ENCODE assay signal across 17 mouse cellular contexts in genomic region chr6:104879711-104880110, GRCm38 (mm10).
"Had no signal": no experiment of that assay in that cellular context is flagged by ENCODE, and none has a peak within 500 bp of the region (broad histone marks: within the 10 kb centered on the region; RNA-seq: fewer than 3 reads in every experiment).

No protein-coding gene starts in this region.

- ATAC-seq: midbrain, embryonic 15.5 days had no signal

- H3K27ac ChIP-seq: left cerebral cortex, adult 2 months; liver, embryonic 13.5 days; midbrain, embryonic 12.5 days; midbrain, embryonic 15.5 days; neural tube, embryonic 13.5 days; stomach, embryonic 15.5 days had no signal

- H3K4me1 ChIP-seq: liver, embryonic 13.5 days; midbrain, embryonic 12.5 days; midbrain, embryonic 15.5 days; neural tube, embryonic 13.5 days; stomach, embryonic 15.5 days had no signal

- H3K36me3 ChIP-seq: liver, embryonic 13.5 days; midbrain, embryonic 12.5 days; midbrain, embryonic 15.5 days; neural tube, embryonic 13.5 days; stomach, embryonic 15.5 days had no signal

- H3K9ac ChIP-seq: liver, embryonic 13.5 days; midbrain, embryonic 12.5 days; midbrain, embryonic 15.5 days; neural tube, embryonic 13.5 days; stomach, embryonic 15.5 days had no signal

- H3K9me3 ChIP-seq: liver, embryonic 13.5 days; midbrain, embryonic 12.5 days; midbrain, embryonic 15.5 days; neural tube, embryonic 13.5 days; stomach, embryonic 15.5 days had no signal

- DNase-seq: kidney, postnatal 10 days; kidney, postnatal 36 days; layer of hippocampus, postnatal 36 days; liver, embryonic 13.5 days; lung, adult 2 months; lung, postnatal 14 days; lung, postnatal 4 days; retina, postnatal 1 day; right cerebral cortex, postnatal 25 days; spleen, adult 18-20 months; thymus, postnatal 25 days had no signal

- H3K4me3 ChIP-seq: left cerebral cortex, adult 2 months; liver, embryonic 13.5 days; midbrain, embryonic 12.5 days; midbrain, embryonic 15.5 days; myocyte; neural tube, embryonic 13.5 days; stomach, embryonic 15.5 days had no signal

- H3K4me2 ChIP-seq: liver, embryonic 13.5 days; midbrain, embryonic 12.5 days; midbrain, embryonic 15.5 days; neural tube, embryonic 13.5 days; stomach, embryonic 15.5 days had no signal

- H3K27me3 ChIP-seq: liver, embryonic 13.5 days; midbrain, embryonic 12.5 days; midbrain, embryonic 15.5 days; neural tube, embryonic 13.5 days; stomach, embryonic 15.5 days had no signal
